Mouse (Mus musculus) cerebellum, adult 11 months (tissue): ENCODE measurements around the gene Adamts17.

ENCODE experiments used
- DNase-seq: peaks from one replicate; pipeline ENCODE4 v3.0.0; 2022

The Adamts17 gene

DNA sequence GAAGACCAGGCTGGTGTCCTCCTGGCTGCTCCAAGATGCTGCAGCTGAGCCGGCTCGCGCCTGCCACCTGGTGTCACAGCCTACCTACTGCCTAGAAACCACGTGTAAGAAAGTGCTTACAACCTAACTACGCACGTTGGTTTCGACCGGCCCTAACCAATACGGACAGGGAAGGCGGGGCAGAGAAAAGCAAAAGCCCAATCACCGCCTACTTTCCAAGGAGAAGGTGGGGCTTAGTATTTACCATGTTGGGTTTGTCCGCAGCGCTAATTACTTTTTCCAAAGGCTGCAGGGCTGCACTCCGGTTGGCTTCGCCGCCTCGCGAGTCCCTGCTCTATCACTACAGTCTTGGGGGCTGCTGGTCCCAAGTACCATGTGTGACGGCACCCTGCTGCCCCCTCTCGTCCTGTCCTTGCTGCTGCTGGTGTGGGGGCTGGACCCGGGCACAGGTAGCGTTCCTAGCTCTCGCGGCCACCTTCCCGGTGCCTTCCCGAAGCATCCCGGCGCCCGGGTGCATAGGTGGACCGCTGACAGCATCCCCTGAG lies at the start of gene Adamts17:
TSS of gene Adamts17 (plus strand) at position 273 of the 545 bp plus-strand sequence.
- peak; percentile 93 for DNase-seq

DNA sequence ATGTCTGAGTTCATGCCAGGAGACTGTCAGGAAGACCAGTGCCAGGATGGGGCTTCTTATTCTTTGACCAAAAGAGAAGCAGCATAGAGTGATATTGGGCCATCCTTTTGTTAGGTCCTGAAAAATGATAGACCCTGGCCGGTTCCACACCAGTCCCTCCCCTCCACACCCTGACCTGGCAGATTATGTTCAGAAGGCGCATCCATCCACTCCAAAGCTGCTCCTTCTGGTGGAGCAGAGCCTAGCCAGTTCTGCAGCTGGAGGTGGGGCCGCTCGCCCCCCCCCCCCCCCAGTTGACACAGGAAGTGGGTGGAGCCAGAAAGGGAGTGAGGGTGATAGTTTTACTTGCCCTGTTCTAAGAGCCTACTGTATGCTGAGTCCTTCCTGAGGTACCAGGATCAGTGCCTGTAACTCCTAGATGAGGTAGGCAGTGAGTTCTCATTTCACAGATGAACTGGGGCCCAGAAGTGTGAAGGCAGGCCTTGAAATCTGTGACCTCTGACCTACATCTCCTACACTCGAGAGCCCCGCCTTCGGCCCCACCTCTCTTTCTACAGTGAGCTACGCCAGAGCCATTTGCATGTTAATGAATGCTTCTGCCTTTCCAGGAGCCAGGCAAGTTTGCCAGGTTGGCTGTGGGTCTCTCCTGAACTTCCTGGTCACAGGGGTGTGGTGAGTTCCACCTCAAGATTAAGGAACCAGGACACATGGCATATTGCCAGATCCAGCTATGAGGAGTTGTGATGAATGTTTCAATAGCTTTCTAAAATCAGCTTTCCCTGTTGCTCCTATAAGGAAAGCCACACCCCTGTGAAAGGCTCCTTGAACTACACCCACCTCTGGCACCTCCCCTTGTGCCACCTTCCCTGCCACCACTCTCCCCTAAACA lies 49.4 kb upstream of the Adamts17 start:
- no peak for DNase-seq

DNA sequence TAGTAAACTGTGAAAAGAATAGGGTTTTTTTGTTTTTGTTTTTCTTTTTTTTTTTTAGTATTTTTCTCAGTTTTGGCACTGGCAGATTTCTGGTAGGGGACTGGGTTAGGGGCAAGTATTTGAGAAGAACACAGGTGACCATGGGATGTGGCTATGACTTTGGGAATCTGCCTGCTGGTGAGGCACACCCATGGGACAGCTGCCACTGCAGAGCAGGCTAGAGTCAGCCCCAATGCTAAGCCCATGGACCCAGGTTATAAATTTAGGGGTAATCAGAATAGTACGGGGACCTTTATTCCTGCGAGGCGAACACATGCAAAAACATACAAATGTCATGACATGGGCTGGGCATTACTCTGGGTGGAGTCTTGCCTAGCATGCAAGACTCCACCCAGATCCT lies 48.5 kb upstream of the Adamts17 start:
- DNase-seq, result no peak

DNA sequence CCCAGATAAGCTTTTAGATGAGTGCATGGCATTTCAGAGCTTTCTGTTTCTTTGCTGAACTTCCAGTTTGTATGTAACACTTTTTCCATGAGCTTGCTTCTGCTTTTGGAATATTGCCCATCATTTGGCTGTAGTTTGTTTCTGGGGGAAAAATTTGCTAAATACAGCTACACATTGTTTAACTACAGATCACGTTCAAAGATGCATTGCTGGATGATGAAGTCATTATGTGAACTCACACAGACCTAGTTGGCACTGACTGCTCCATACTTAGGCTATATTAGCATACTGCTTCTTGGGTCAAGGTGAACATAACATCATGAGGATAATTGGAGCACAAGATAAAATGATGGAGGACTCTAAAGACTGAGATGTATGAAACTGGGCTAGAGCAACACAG lies 42.6 kb upstream of the Adamts17 start:
- no peak for DNase-seq

DNA sequence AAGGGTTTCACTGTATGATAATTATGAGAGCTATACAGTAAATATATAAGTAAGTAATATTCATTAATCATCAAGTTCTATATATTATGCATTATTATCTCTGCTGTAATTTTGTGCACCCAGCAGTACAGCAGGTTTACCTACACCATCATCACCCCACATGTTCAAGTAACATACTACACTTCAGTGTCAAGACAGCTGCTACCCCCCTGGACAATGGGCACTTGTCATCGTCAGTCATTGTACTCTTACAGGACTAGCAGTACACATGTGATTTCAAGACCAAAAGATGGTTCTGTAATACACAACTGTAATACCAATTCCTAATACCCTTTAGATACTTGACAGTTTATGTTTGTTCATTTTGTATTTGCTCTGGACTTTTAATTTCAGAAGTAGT lies 42.2 kb upstream of the Adamts17 start:
- DNase-seq, result no peak

DNA sequence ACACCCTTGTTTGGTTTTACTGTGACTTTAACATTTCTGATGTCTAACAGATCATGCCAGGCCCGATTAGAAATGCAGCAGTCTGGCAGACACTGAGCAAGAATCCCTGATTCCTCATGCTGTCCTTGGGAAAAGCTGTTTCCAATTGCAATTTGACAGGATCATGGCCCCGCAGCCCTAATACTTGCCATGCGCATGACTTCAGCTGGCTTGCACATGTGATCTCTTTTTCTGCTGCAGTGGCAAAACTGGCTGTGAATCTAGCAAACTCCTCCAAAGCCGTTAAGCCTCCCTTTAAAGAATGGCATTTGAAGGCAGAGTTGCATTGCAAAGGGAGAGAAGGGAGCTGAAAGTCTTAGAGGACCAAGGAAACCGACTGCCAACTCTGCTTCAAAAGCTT lies 40.7 kb upstream of the Adamts17 start:
- DNase-seq, result no peak

DNA sequence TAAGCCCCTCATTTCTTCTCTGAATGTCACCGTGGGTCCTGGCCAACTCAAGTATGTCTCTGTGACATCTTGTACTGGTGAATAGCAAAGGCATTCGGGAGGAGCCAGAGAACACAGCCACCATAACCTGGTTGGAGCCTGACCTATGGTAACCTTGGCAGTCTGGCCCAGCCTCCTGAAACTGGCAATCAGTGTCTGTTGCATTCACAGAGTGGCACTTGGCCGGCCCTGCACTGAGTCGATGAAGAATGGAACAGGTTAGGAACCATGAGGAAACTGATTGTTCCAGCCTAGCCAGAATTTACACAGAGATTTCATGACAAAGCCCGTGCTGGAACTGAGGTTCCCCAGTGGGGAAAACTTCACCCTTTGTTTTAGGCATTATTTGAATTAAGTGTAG lies 38.8 kb upstream of the Adamts17 start:
- DNase-seq, result no peak

DNA sequence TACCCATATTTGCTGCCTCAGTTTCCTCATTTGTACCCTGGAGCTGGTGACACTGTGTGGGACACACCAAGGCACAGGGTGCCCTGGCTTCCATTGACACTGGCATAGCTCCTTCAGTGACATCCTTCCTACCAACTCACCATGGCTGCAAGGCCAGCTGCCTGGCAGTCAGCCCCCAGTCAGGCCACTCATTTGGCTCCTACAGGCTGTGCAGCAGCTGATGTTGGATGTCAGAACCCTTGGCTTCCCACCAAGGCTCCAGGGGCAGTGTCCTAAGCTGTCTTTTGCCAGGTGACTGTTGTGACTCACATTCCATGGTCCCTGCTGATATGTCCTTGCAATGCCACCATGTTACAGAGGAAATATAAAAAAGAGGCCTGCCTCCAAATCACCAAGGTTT lies 37.8 kb upstream of the Adamts17 start:
- DNase-seq, result no peak

DNA sequence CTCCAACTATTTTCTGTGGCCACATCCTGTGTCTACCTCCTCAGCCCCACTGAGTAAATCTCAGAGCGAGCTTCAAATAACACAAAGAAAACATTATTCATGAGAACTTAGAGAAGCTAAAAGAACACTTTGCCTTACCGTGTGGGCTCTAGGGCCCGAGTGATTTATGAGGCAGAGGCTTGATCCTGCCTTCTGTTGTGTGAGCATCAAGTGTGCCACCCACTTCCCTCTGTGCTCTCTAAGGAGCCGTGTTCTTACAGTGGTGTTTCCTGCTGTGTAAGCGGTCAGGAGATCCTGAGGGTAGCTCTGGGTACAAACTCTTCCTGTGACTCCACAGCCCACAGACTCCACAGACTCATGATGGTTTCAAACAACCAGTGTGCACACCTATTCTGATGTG lies 35.7 kb upstream of the Adamts17 start:
- no peak for DNase-seq

DNA sequence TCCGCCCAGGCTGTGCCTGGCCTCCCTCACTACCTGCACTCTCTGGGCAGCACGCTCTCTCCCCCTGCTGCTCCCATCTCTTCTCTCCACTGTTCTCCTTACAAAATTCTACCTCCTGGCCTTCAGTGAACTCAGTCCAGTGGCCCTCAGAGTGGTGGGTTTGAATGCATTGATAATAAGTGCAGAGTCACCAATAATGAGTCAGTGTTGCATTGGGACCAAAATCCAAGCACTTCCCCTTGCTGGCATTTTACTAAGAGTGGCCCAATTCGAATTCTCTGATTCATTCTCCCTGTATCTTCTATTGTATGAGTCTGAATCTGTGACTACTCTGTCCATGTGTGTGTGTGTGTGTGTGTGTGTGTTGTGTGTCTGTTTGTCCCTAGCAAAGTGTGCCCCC lies 32.7 kb upstream of the Adamts17 start:
- DNase-seq, result no peak

DNA sequence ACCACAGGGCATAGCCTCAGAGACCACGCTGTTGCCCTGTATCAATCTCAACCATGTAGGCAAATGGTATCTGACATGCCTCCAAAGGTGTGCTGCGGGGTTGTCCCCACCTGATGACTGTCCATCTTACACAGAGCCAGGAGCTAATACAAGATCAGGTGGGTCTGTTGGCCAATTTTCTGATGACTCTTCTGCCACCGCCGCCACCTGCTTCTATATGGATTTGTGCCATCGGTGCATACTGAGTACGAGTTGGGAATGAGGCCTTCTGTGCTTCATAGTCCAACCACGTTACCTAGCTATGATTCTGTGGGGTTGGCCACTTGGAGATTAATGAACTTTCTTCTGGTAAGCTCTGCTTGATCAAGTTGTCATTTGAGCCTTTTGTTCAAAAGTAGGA lies 29.1 kb upstream of the Adamts17 start:
- DNase-seq, result no peak

DNA sequence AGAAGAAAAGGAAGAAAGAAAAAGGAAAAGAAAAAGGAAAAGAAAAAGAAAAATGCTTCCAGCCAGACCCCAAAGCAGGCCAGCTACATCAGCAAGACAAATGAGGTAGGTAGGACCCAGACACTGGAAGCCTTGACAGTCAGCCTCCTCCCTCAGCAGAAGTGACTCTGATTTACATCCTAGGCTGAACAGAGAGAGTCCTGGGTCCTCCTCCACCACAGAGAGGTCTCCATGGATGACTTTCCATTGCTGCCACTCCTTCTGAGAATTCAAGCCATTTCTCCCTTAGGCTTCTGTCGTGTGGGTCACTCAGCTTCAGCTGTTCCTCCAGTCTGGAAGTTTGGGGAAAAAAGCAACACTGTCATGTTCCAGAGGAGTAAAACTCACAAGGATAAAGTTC lies 28.2 kb upstream of the Adamts17 start:
- DNase-seq, result no peak

DNA sequence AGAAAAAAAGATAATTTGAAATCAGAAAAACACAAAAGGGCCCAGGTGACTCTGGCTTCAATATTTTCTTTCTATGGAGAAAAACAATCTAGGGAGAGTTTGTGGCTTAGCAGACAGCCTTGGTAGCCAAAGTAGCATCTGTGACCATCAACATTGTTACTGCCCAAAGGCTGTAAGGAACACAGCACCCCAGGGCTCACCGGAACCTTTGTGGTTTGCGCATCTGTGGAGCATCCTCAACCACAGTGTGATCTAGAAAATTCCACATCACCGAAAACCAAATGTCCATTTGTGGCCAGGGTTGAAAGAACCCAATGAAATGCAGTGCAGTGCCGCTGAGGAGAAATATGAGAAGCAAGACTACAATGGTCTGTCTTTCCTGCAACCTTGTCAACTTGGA lies 27.2 kb upstream of the Adamts17 start:
- no peak for DNase-seq

DNA sequence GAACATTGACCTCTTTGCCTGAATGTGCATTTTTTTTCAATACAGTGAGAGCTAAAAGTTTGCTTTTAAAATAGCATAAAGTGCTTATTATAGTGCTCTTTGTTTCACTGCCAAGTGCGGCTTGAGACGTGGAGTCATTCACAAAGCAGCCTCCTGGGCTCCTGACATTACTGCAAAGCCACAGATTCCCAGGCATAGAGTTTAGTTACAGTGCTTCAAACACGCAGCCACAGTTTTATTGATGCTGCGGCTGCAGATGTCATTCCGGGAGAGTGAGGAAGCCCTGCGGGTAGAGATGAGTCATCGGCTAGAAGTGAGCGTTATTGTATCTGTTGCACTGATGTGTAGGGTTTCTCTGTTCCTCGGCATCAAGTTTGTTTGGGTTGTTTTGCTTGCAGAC lies 26.8 kb upstream of the Adamts17 start:
- no peak for DNase-seq

DNA sequence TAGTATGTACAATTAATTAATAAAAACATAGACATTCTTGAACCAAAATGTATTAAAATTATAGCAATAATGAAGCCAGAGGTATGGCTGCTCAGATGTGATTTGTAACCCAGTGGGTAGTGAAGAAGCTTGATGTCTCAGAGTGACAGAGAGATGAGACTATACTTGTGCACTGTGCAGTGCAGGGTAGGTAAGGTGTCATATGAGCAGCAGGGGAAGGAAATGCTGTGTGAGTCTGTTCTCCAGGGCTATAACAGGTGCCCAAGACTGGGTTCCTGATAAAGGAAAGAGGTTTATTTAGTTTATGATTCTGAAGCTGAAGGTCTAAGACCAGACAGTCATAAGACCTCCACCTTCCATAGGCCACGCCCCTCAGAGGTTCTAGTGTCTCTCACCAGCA lies 26.4 kb upstream of the Adamts17 start:
- DNase-seq, result no peak

DNA sequence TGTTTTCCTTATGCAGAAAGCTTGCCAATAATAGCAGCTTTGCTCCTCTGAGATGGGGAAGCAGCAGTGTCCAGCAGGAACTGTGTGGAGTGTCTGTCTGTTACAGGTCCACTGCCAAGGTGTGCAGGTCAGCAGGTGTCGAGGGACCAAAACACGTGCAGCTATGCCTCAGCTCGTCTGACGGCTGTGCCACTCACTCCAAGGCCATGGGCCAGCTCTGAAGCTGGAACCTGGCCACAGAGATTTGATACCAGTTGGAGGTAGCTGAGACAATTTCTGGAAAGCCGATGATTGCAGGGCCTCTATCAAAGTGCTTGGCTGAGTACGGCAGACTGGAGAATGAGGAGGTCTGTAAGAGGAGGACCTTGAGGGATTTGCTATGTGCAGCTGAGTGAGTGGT lies 24.0 kb upstream of the Adamts17 start:
- no peak for DNase-seq

DNA sequence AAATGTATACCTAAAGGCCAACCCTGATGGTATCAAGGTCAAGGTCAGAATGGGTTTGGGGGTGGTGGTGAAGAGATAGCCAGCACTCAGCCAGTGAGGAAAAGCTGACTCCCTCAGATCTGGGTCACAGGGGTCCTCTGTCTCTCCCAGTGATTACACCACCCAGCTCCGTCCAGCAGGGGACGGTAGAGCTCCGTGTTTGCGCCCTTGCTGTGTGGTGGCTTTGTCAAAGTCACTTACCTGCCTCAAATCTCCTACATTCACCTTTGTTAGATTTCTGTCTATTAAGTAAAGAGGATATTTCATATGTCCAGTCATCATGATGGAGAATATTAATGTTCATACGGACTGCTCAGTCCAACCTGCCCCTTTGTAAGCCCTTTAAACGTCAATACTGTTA lies 19.5 kb upstream of the Adamts17 start:
- DNase-seq, result no peak

DNA sequence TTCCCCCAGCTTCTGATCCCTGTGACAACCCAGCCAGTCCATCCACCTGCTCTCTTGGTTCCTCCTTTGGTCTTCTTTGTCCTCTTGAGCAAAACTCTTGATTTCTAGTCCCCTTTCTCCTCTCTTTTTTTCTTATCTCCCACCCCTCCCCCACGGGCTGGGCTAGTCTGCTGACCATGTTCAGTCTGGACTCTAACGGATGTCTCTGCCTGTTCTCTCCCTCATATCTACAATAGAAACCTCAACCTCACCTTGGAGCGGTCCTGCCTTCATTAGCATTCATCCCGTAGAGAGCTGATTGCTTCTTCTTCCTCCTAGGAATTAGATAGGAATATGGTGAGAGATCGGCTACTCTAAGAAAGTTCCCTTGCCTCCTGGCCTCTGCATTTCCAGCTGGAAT lies 8.7 kb upstream of the Adamts17 start:
- DNase-seq, result no peak

DNA sequence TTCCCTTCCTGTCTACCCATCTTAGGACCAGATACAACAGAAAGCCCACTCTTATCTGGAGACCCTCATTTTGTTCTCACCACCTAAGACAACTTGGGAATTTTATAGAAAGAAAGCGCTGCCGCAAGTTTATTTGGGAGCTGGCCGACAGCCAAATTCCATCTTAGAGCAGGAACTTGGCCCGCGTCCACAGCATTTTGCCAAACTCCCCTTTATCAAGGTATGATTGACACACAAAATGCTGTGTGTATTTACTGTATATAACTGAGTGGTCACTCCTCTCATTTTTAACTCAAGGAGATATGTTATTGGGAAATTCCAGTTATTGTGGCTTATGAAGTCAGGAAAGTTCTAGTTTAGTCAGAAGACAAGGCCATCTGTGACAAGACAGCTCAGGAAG lies 8.2 kb upstream of the Adamts17 start:
- no peak for DNase-seq

DNA sequence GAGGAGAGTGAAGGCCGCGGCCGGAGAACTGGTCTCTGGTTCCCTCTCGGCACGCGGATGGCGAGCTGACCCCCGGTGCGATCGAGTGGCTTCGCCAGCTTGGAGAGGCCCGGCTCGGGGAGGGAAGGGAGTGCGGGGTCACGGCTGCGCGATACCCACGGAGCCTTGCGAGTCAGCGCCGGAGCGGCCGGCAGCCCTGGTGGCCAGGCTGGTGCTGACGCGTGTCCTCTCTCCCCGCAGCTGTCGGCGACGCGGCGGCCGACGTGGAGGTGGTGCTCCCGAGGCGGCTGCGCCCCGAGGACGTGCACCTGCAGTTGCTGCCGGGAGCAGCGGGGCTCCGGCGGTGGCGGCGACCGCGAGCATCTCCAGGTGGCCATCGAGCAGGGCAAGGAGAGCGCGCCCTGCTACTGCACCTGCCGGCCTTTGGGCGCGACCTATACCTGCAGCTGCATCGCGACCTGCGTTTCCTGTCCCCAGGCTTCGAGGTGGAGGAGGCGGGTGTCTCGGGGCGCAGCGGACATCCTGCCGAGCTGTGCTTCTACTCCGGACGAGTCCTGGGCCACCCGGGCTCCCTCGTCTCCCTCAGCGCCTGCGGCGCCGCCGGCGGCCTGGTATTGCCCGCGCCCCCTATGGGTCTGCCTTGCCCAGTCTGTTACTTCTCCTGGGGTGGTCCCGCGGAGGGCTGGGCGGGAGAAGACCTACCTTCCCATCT lies 629 bp downstream of the Adamts17 start:
- DNase-seq, result peak; percentile 26

DNA sequence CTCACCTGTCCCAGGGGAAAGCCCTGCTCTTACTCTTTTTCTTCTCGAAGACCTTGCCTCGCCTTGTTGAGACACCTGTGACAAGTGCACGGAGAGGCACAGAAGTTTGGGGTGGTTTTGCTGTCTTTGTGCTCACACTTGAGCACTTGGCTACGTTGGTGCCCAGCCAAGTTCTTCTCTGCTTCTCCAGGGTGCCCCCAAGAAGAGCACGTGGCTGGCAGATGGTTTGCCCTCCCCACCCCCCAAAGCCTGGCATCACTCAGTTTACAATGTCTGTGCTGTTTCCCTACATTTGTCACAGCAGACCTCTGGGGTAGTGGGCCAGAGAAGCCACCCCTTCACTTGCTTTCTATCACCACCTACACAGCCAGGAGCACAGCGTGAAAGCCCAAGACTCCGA lies 1.6 kb downstream of the Adamts17 start:
- peak; percentile 9 for DNase-seq

DNA sequence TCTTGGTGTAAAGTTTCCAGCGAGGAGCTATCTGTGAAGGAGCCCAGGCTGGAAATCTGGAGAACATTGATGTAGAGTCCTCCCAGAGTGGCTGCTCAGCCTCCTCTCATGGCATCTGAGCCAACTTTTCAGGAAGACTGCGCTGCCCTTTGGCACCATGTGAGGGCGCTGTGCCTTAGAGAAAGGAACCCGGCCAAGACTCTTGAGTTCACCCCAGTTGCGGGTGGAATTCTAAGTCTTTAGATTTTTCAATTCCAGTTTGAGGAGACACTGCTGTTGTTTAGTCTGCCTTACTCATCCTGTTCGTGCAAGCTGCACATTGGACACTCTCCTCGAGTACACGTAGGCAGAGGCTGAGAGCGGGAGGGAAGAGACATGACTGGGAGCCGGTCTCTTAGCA lies 2.5 kb downstream of the Adamts17 start:
- peak; percentile 47 for DNase-seq

DNA sequence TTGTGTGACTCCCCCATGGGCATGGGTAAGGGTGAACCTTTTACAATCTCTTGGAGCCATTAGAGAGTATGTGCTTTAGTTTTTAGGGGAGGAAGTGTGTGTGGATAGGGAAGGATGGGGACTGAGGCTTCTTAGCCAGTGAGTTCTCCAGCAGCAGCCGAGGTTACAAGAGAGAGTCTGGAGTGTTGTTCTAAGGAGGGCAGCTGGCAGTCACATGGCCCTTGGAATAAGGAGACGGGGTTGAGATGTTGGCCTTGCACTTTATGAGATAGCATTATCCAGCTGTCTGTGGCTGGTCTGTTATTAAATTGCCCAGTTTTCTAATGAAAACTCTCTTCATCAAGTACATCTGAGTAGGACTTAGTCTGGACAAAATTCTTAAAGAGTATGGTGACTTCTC lies 4.3 kb downstream of the Adamts17 start:
- no peak for DNase-seq

DNA sequence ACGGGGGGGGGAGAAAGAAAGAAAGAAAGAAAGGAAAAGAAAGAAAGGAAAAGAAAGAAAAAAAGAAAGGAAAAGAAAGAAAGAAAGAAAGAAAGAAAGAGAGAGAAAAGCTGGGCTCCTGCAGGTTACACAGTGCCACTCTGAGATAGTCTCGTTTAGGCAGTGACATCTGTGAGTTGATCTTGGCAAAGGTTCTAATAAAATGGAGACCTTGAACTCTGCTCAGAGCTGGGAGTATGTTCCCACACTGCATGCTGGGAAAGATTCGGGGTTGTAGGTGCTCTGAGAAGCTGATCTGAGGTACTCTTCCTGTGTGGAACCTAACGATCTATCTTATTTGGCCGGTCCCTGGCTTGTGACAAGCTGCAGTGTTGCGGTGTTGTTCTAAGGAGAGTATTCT lies 7.0 kb downstream of the Adamts17 start:
- DNase-seq, result no peak
